Mouse (Mus musculus) hindbrain, embryonic 12.5 days (tissue): ENCODE data around the gene Xylt1. TPM values are rescaled to one million over a fixed set of nuclear protein-coding genes. Genes with fewer than 3 reads are reported as not detected.
A peak's percentile ranks its signal among the peaks of the same experiment; 100 is the strongest.

Experiments used
- ATAC-seq: fragments of 200-750 bp; cut with Nextera tagmentation; 2 replicates; pipeline ENCODE4 v1.8.0; 2017; ENCODE audit warnings: moderate TSS enrichment; ENCODE audit not compliant: low FRiP score
- H3K27ac ChIP-seq: fragments of 300-500 bp; sonication (generic); 2 replicates; pipeline ENCODE4 v1.5.1; 2016; ENCODE audit warnings: mild to moderate bottlenecking
- H3K27me3 ChIP-seq: fragments of 300-500 bp; sonication (generic); 2 replicates; pipeline ENCODE4 v1.6.1; 2016; ENCODE audit warnings: mild to moderate bottlenecking
- H3K36me3 ChIP-seq: fragments of 300-500 bp; sonication (generic); 2 replicates; pipeline ENCODE4 v1.6.1; 2016; ENCODE audit warnings: mild to moderate bottlenecking
- H3K4me1 ChIP-seq: fragments of 300-500 bp; sonication (generic); 2 replicates; pipeline ENCODE4 v1.6.1; 2016
- H3K4me2 ChIP-seq: fragments of 300-500 bp; sonication (generic); replicated peaks from 2 replicates; pipeline ENCODE4 v1.6.1; 2016; ENCODE audit warnings: mild to moderate bottlenecking
- H3K4me3 ChIP-seq: fragments of 300-500 bp; sonication (generic); 2 replicates; pipeline ENCODE4 v1.5.1; 2016; ENCODE audit warnings: mild to moderate bottlenecking
- H3K9ac ChIP-seq: fragments of 300-500 bp; sonication (generic); 2 replicates; pipeline ENCODE4 v1.6.1; 2016; ENCODE audit warnings: mild to moderate bottlenecking, moderate library complexity
- H3K9me3 ChIP-seq: fragments of 300-500 bp; sonication (generic); replicated peaks from 2 replicates; pipeline ENCODE4 v1.6.1; 2016; ENCODE audit warnings: mild to moderate bottlenecking
- WGBS: fragments of 180-500 bp; shearing (Covaris S2); methylation state at CpG from one replicate; pipeline ENCODE4 v1.1.7; 2016; 5-methylcytosine and 5-hydroxymethylcytosine counted together
- polyA plus RNA-seq: library from polyadenylated mRNA; unstranded; fragments of >200 nt; fragmentation: Nextera tagmentation; extraction: Ambion mirVana; gene quantifications from 2 replicates; pipeline ENCODE4 v1.2.1, GENCODE M21; 2016

Gene Xylt1
- polyA plus RNA-seq, 1 experiment from 2014 or later = 2.4 TPM

- Histone ChIP-seq H3K9ac (peak overlapping the region; percentile 79), H3K4me2 (peak overlapping the region; percentile 84), H3K4me1 (peaks cover 19% of the 10 kb centered on the region; the same call in 1 of the 2 replicates), H3K4me3 (peak overlapping the region; percentile 65), H3K36me3 (no peaks in the 10 kb centered on the region), H3K27me3 (peaks cover 14% of the 10 kb centered on the region; the same call in 1 of the 2 replicates), H3K27ac (peak overlapping the region; percentile 84), H3K9me3 (no peaks in the 10 kb centered on the region)
- ATAC-seq = peak; percentile 74
- under 1% methylated on average over 61 of the region's 64 CpGs for WGBS
These were observed 606 bp downstream of the Xylt1 start for GRCm38 (mm10) chr7:117381188-117381981.

DNA sequence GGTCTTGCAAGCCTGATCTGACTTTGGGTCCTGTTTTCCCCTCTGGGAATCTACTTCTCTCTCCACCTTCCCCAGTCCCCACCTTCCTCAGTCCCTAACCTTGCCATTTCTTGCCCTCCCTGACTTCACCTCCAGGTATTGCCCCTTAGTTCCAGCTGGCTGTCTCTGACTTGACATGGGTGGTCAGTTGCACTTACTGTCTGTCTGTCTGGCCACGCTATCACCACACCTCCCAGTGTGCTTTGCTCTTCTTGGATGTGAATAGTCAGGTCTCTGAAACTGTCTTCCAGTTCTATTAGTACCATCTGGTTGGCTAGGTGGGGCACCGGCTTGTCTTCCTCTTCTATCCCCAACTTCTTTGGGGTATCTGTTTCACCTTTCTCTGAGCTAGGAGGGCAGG, 1.2 kb downstream of the Xylt1 start:
- Histone ChIP-seq H3K9me3 (no peaks in the 10 kb centered on the region), H3K4me1 (peaks cover 19% of the 10 kb centered on the region; the same call in 1 of the 2 replicates), H3K9ac (peak overlapping the region; percentile 79), H3K27ac (no peak overlapping the region), H3K4me3 (peak overlapping the region; percentile 65), H3K27me3 (peaks cover 14% of the 10 kb centered on the region; the same call in 1 of the 2 replicates), H3K36me3 (no peaks in the 10 kb centered on the region), H3K4me2 (peak overlapping the region; percentile 84)
- no peak for ATAC-seq
- 17% methylated on average over 2 of the region's 2 CpGs for WGBS

- WGBS = 78% methylated on average over 7 of the region's 7 CpGs
- no peak overlapping the region for H3K9ac ChIP-seq
- no peaks in the 10 kb centered on the region for H3K9me3 ChIP-seq
- ATAC-seq = no peak
- no peak overlapping the region for H3K27ac ChIP-seq
- peaks cover 19% of the 10 kb centered on the region; the same call in 1 of the 2 replicates for H3K4me1 ChIP-seq
- peak overlapping the region; percentile 65 for H3K4me3 ChIP-seq
- H3K27me3 ChIP-seq = peaks cover 13% of the 10 kb centered on the region; the same call in 1 of the 2 replicates
- H3K36me3 ChIP-seq = no peaks in the 10 kb centered on the region
- peak overlapping the region; percentile 84 for H3K4me2 ChIP-seq
These were observed 2.6 kb downstream of the Xylt1 start for GRCm38 (mm10) chr7:117383147-117383940.

DNA sequence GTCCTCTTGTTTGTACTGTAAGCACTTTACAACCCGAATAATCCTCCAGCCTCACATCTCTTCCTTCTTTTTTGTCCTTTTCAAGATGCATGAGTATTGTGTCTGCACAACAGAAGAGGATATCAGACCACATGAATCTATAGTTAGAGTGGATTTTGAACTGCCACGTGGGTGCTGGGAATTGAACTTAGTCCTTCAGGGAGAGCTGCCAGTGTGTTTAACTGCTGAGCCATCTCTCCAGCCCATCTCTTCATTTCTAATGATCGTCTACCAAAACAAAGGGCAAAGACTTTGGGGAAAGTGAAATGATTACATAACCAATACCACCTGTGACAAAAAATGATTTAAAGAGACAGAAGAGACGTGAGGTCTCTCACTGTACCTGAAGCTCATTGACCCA, 5.6 kb downstream of the Xylt1 start:
- H3K9ac ChIP-seq = no peak overlapping the region
- H3K9me3 ChIP-seq = no peaks in the 10 kb centered on the region
- H3K27me3 ChIP-seq = no peaks in the 10 kb centered on the region
- H3K4me2 ChIP-seq = no peak overlapping the region
- H3K36me3 ChIP-seq = no peaks in the 10 kb centered on the region
- ATAC-seq = no peak
- no peak overlapping the region for H3K27ac ChIP-seq
- peaks cover 13% of the 10 kb centered on the region; the same call in 1 of the 2 replicates for H3K4me1 ChIP-seq
- 86% methylated on average over 4 of the region's 4 CpGs for WGBS
- H3K4me3 ChIP-seq = no peak overlapping the region

DNA sequence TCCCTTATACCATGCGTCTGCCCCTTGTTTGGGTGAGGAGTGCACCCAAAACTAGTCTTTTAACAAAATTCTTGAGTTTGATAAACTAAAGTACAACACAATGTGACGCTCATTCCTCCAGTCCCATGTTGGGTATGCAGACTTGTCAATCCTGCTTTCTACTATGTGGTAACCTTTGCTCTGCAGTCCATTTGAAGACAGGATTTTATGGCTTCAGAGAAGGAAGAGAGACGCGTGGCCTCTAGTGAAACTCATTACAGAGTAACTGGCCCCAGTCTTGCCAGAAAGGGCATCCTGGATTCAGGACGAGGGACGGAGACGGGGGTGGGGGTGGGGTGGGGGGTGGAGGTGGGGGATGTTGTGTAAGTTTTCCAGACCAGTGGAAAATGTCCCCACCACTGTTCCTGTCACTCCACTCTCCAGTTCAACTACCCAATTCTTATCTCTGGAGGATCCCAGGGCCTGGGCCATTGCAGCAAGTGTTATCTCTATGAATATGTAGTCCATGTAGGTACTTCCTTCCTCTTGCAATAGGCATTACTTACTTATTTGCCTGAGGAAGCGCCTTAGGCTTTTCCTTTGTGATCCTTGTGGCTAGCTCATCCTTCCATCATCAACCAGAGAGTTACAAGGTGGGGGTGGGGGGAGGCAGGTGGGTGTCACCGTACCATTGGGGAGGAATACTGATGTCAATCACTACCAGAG, 7.7 kb downstream of the Xylt1 start:
- Histone ChIP-seq H3K36me3 (no peaks in the 10 kb centered on the region), H3K4me2 (no peak overlapping the region), H3K27ac (no peak overlapping the region), H3K27me3 (no peaks in the 10 kb centered on the region), H3K9me3 (no peaks in the 10 kb centered on the region), H3K4me1 (no peaks in the 10 kb centered on the region), H3K4me3 (no peak overlapping the region), H3K9ac (no peak overlapping the region)
- WGBS = 92% methylated on average over 9 of the region's 9 CpGs
- ATAC-seq = no peak

- Histone ChIP-seq H3K27me3 (no peaks in the 10 kb centered on the region), H3K9me3 (no peaks in the 10 kb centered on the region), H3K4me1 (no peaks in the 10 kb centered on the region), H3K4me2 (no peak overlapping the region), H3K4me3 (no peak overlapping the region), H3K27ac (no peak overlapping the region), H3K36me3 (no peaks in the 10 kb centered on the region), H3K9ac (no peak overlapping the region)
- WGBS = 89% methylated on average over 3 of the region's 3 CpGs
- no peak for ATAC-seq
These were observed 8.3 kb downstream of the Xylt1 start for GRCm38 (mm10) chr7:117389048-117389447.

DNA sequence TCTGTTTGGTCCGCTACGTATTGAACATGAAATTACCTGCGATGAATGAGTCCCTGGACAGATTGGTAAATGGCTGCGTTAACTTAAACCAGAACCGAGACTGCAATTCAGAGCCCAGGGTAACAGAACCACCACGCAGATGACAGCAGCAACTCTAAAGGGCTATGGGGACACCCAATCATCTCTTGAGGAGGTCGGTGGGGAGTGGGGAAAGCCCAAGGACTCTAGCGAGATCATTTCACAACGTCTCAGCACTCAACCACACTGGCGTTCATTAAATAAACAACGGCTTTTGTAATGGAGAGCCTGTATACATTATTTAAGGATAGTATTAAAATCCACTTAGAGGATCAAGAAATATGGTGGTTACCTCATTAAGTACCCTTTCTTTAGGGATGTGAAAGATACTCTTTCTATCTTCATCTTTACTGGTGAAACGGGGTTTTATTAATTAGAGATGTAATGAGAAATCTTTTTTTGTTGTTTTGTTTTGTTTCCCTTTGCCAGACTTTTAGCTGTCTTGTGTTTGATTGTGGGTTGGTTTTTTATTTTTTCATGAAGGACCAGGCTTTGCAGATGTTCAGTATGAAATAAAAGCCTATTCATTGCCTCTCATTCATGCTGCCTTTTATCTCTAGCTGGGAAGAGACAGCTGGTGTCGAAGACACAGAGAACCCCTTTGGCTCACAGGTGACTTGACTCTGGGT, 12.2 kb downstream of the Xylt1 start:
- 84% methylated on average over 13 of the region's 13 CpGs for WGBS
- Histone ChIP-seq H3K4me2 (no peak overlapping the region), H3K27ac (no peak overlapping the region), H3K27me3 (no peaks in the 10 kb centered on the region), H3K4me3 (no peak overlapping the region), H3K36me3 (no peaks in the 10 kb centered on the region), H3K4me1 (0 out of 2 replicates have a peak, but pooled peaks cover 7% of the 10 kb centered on the region), H3K9me3 (no peaks in the 10 kb centered on the region), H3K9ac (no peak overlapping the region)
- no peak for ATAC-seq

GRCm38 (mm10) chr7:117393976-117394375, 13.2 kb downstream of the Xylt1 start:
- ATAC-seq = no peak
- 77% methylated on average over 4 of the region's 4 CpGs for WGBS
- H3K27me3 ChIP-seq = no peaks in the 10 kb centered on the region
- H3K9ac ChIP-seq = no peak overlapping the region
- no peak overlapping the region for H3K4me3 ChIP-seq
- H3K36me3 ChIP-seq = no peaks in the 10 kb centered on the region
- 0 out of 2 replicates have a peak, but pooled peaks cover 7% of the 10 kb centered on the region for H3K4me1 ChIP-seq
- no peak overlapping the region for H3K4me2 ChIP-seq
- H3K27ac ChIP-seq = no peak overlapping the region
- no peaks in the 10 kb centered on the region for H3K9me3 ChIP-seq

GRCm38 (mm10) chr7:117394380-117394779, 13.6 kb downstream of the Xylt1 start:
- WGBS = 90% methylated on average over 6 of the region's 6 CpGs
- Histone ChIP-seq H3K4me1 (0 out of 2 replicates have a peak, but pooled peaks cover 7% of the 10 kb centered on the region), H3K9me3 (no peaks in the 10 kb centered on the region), H3K9ac (no peak overlapping the region), H3K4me3 (no peak overlapping the region), H3K4me2 (no peak overlapping the region), H3K27ac (no peak overlapping the region), H3K27me3 (no peaks in the 10 kb centered on the region), H3K36me3 (no peaks in the 10 kb centered on the region)
- ATAC-seq = no peak

- Histone ChIP-seq H3K4me1 (0 out of 2 replicates have a peak, but pooled peaks cover 7% of the 10 kb centered on the region), H3K27ac (no peak overlapping the region), H3K36me3 (no peaks in the 10 kb centered on the region), H3K9me3 (no peaks in the 10 kb centered on the region), H3K9ac (no peak overlapping the region), H3K4me3 (no peak overlapping the region), H3K4me2 (no peak overlapping the region), H3K27me3 (no peaks in the 10 kb centered on the region)
- WGBS = 81% methylated on average over 6 of the region's 6 CpGs
- ATAC-seq = no peak
These were observed 14.7 kb downstream of the Xylt1 start for GRCm38 (mm10) chr7:117395511-117395910.

- WGBS = 94% methylated on average over 6 of the region's 6 CpGs
- no peaks in the 10 kb centered on the region for H3K27me3 ChIP-seq
- H3K36me3 ChIP-seq = no peaks in the 10 kb centered on the region
- no peak for ATAC-seq
- no peak overlapping the region for H3K4me2 ChIP-seq
- peaks cover 15% of the 10 kb centered on the region; the same call in 1 of the 2 replicates for H3K4me1 ChIP-seq
- H3K9me3 ChIP-seq = no peaks in the 10 kb centered on the region
- H3K9ac ChIP-seq = no peak overlapping the region
- no peak overlapping the region for H3K27ac ChIP-seq
- H3K4me3 ChIP-seq = no peak overlapping the region
These were observed 17.1 kb downstream of the Xylt1 start for GRCm38 (mm10) chr7:117397877-117398276.
